Mouse (Mus musculus): ENCODE measurements around the gene Mical2.

The Mical2 gene

DNA sequence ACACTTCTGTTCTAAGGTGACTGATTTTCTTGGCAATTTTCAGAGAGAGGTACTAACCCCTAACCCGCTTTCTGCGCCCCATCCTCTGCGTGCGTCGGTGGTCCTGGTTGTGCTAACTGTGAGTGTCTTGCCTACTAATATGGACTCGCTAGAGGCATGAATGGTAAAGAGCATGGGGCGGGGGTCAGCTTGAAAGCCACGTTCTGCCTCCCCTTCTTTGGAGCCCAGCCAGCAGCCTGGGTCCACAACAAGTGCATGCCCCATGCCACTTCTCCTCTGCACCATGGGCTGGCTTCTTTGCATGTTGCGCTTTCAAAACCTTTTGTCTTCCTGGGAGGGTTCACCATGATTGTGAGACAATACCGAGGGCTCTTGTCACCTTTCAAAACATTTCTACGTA lies 128.3 kb downstream of the Mical2 start:
- DNase-seq (ENCODE audit: low spot score in 2 of 2): no peak

GRCm38 (mm10) chr7:112354503-112354951 lies 128.9 kb downstream of the Mical2 start:
- DNase-seq (ENCODE audit: low spot score in 2 of 2): no peak

- DNase-seq (ENCODE audit: low spot score in 2 of 2): no peak
Measured at GRCm38 (mm10) chr7:112359594-112359993, 133.9 kb downstream of the Mical2 start.

GRCm38 (mm10) chr7:112362574-112363200 lies 137.0 kb downstream of the Mical2 start:
- no peak for DNase-seq (ENCODE audit: low spot score in 2 of 2)

DNA sequence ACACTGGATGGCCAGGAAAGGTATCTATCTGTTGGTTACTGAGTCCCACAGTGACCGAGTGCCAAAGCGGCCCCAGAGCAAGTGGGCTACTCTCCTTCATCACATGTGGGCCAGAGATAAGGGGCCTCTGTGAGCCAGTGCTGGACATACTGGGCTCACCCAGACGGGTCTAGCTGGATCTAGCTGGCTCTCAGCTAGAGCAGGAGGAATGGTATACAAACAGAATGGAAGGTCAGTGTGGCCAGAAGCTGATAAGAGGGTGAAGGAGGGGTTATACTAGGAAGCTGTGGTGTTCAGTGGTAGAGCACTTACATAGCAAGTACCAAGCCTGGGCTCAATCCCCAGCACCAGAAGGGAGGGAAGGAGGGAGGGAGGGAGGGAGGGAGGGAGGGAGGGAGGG lies 140.2 kb downstream of the Mical2 start:
- DNase-seq (ENCODE audit: low spot score in 2 of 2): no peak

- DNase-seq (ENCODE audit: low spot score in 2 of 2): peak; percentile 78 to 83
Measured at GRCm38 (mm10) chr7:112369046-112369445, 143.4 kb downstream of the Mical2 start.

GRCm38 (mm10) chr7:112369977-112370376 lies 144.3 kb downstream of the Mical2 start:
- DNase-seq (ENCODE audit: low spot score in 2 of 2): no peak

GRCm38 (mm10) chr7:112371387-112371786 lies 145.7 kb downstream of the Mical2 start:
- DNase-seq (ENCODE audit: low spot score in 2 of 2): no peak

DNA sequence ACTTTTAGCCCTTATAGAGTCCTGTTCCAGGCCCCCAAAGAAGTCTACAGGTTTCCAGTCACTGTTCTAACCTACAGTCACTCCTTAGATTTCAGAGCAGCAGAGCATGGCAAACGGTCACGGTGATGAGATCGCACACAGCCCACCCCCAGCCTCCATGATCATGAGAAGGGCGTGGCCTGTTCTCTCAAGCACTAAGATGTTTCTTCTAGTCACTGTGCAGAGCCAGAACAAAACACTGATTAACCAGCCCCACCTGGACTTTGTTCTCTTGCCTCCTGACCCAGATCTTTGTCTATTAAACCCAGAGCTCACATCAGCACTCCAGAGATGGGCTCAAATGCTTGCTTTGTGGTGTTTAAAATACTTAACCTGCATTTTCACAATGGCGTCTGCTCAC lies 148.4 kb downstream of the Mical2 start:
- no peak for DNase-seq (ENCODE audit: low spot score in 2 of 2)

DNA sequence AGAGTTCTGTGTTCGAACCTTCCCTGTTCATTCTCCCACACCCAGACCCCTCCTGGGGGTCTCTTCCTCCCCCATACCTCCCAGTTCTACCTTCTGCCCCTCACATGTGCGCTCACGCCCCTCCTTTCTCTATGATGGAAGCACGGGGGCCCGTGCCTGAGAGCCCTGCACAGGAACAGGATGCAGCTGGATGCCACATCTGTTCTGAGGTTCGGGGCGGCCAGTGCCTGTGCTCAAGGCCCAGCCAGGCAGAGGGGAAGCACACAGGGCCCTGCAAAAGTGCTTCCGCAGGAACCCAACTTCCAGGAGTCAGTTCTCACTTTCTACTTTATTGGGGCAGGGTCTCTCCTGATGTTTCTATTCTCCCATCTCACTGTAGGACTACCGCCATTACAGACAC lies 149.4 kb downstream of the Mical2 start:
- DNase-seq (ENCODE audit: low spot score in 2 of 2): no peak

DNA sequence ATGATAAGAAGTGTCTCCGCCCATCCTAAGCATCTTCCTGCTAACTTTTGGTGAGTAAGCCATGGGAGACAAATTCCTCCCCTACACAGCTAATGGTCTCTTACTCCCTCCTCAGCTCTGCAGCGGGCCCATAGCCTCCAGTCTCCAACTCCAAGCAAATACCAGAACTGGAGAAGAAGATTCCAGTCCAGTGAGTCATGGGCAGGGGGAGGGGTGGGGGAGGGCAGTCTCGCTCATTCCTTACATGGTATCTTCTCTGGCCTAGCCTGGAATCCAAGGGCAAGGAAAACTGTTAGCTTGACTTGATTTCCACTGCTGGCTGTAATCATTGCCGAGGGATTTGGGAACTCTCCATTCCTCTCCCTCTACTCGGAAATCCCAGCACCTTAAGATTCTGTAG lies 150.2 kb downstream of the Mical2 start:
- DNase-seq (ENCODE audit: low spot score in 2 of 2): no peak

GRCm38 (mm10) chr7:112376611-112377010 lies 151.0 kb downstream of the Mical2 start:
- no peak for DNase-seq (ENCODE audit: low spot score in 2 of 2)

DNA sequence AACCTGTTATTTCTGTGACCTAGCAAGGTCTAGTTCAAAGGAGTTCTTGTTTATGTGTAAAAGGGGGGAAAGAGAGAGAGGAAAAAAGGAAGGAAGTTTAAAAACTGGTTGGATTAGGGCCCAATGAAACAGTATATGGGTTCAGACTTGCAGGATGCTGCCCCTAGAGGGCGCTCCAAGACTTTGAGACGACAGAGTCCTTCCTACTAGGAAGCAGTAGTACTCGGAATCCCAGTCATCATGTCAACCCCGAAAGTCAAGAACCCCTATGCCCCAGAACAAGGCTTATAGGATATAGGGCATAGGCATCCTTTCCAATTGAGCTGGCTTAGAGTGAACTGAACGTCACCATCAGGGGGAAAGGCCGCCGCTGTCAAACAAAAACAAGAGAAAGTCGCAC lies 151.7 kb downstream of the Mical2 start:
- peak; percentile 64 to 74 for DNase-seq (ENCODE audit: low spot score in 2 of 2)

DNA sequence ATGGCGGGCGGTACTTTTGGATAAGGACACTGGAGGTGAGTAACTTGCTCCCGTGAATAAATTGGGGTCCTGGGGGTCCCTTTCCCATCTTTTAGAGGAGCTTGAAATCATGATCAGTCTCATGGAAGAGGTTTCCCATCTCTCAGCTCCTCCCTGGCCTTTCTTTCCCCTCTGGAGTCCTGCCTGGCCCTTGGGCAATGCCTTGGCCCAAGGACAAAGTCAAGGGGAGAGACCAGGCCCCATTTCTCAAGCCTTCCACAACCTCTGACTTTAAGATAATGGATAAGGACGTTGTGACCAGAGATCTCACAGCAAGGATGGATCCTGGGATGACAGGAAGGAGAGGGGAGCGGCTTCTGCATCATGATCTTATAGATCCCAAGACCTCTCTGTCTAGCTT lies 152.4 kb downstream of the Mical2 start:
- no peak for DNase-seq (ENCODE audit: low spot score in 2 of 2)

DNA sequence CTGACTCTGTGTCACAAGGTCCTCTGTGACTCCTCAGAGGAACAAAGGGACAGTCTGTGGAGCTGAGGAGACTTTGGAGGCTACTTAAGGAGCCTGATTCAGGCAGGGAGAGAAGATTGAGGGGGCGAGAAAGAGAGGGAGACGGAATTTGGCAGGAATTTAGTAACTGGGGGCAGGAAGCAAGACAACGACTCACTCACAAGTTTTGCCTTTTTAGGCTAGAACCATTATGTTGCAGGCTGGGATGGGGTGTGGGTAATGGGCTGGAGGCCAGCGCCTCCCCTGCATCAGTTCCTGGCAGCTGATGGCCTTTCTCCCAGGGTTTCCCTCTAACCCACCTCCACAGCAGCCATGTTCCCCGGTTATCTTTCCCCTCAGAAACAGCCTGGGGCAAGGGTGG lies 152.8 kb downstream of the Mical2 start:
- DNase-seq (ENCODE audit: low spot score in 2 of 2): peak in 1 of 2 experiments; percentile 53

DNA sequence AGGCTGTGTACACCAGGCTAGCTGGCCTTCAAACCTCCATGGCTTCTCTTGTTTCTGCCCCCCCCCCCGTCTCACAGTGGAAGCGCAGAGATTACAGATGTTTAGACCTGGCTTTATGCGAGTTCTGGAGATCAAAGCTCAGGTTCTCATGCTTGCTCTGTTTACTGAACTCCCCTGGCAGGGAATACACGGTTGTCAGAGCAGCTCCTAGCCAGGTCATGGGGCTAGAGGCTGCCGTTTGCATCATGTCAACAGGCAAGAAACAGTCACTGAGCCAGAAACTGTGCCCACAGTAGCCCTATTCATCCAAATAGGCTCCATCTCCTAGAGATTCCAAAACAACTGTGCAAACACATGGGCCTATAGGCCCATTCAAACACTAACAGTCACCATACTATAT lies 160.9 kb downstream of the Mical2 start:
- DNase-seq (ENCODE audit: low spot score in 2 of 2): no peak

- DNase-seq (ENCODE audit: low spot score in 2 of 2): no peak
Measured at GRCm38 (mm10) chr7:112387876-112388275, 162.2 kb downstream of the Mical2 start.

GRCm38 (mm10) chr7:112388363-112388875 lies 162.8 kb downstream of the Mical2 start:
- DNase-seq (ENCODE audit: low spot score in 2 of 2): no peak

DNA sequence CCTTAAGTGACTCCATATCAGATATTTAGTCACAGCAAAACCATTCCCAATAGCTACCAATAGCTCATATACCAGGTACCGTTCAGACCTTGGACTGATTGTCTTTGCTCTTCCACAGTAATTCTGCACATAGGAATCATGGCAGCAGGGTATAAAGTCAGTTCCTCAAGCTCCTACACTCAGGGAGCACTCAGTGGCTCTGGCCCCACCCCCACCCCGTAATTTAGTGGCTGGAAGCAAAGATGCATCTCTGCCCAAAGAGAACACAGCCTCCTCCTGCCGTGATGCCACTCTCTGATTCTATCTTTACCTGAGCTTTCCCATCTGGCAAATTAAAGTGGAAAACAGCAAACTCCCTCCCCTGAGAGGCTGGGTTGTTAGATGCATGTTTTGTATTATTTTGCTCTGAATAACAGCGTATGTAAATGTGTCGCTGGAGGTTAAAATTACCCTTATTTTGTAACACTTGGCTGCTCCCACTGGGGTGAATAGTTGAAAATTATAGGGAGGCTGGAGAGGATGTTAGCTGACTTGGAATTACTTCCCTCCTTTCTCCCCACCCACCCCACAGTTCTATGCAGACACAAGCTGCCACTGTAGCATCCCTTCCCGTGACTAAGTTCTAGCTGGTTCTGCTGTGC lies 164.1 kb downstream of the Mical2 start:
- DNase-seq (ENCODE audit: low spot score in 2 of 2): no peak

- DNase-seq (ENCODE audit: low spot score in 2 of 2): no peak
Measured at GRCm38 (mm10) chr7:112390252-112390936, 164.7 kb downstream of the Mical2 start.

DNA sequence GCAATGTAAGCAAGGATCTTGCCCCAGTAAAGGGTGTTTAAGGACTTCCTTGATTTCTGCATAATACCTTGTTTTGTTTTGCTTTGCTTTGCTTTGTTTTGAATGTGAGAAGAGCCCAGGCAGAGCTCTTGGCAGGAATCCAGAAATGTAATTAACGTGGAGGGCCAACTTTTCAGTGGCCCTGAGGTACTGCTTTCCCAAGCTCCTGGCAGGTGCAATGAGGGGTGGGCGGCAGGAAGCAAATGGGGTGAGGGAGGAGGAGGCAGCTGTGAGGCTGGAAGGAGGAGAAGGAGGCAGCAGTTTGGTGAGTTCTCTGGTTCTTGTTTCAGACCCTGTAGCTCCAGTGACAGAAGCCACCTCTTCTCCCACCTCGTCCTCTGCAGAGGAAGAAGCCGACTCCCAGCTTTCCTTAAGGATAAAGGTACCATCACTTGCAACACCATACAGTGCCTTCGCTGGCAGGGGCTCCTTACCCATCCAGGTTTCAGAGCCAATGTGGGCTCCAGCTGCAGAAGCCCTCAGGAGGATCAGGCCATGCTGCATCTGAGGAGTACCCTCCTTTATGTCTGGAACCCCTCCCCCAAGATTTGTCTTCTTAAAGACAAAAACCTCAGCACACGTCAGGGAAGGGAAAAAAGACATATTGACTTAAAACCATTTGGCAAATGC lies 165.4 kb downstream of the Mical2 start:
- DNase-seq (ENCODE audit: low spot score in 2 of 2): no peak

GRCm38 (mm10) chr7:112397786-112398185 lies 172.1 kb downstream of the Mical2 start:
- no peak for DNase-seq (ENCODE audit: low spot score in 2 of 2)

All from frontal cortex, postnatal 25 days (tissue).